Mouse (Mus musculus) heart, embryonic 15.5 days (tissue): ENCODE measurements around the gene Ubxn11. TPM values are rescaled to one million over a fixed set of nuclear protein-coding genes. Genes with fewer than 3 reads are reported as not detected.
"Not testable (repeated sequence)": the region's sequence is repeated elsewhere in the genome, so short reads cannot be mapped to it uniquely, and the experiment has no call there.

Experiments
- ATAC-seq: fragments of 200-750 bp; cut with Nextera tagmentation; replicated peaks from 2 replicates; pipeline ENCODE4 v1.8.0; 2017; ENCODE audit warnings: low read depth, moderate TSS enrichment; ENCODE audit not compliant: insufficient number of reproducible peaks, insufficient read depth, low FRiP score
- H3K27ac ChIP-seq: fragments of 300-500 bp; sonication (generic); 2 replicates; pipeline ENCODE4 v1.5.1; 2015; ENCODE audit warnings: mild to moderate bottlenecking, inconsistent platforms
- H3K27me3 ChIP-seq: fragments of 300-500 bp; sonication (generic); 2 replicates; pipeline ENCODE4 v1.6.1; 2015; ENCODE audit warnings: inconsistent platforms
- H3K36me3 ChIP-seq: fragments of 300-500 bp; sonication (generic); 2 replicates; pipeline ENCODE4 v1.6.1; 2015; ENCODE audit warnings: mild to moderate bottlenecking, inconsistent platforms
- H3K4me1 ChIP-seq: fragments of 300-500 bp; sonication (generic); replicated peaks from 2 replicates; pipeline ENCODE4 v1.6.1; 2015; ENCODE audit warnings: inconsistent platforms
- H3K4me2 ChIP-seq: fragments of 300-500 bp; sonication (generic); 2 replicates; pipeline ENCODE4 v1.6.1; 2015; ENCODE audit warnings: inconsistent platforms, mild to moderate bottlenecking, moderate library complexity
- H3K4me3 ChIP-seq: fragments of 300-500 bp; sonication (generic); 2 replicates; pipeline ENCODE4 v1.5.1; 2015; ENCODE audit warnings: mild to moderate bottlenecking, inconsistent platforms
- H3K9ac ChIP-seq: fragments of 300-500 bp; sonication (generic); 2 replicates; pipeline ENCODE4 v1.6.1; 2015; ENCODE audit warnings: mild to moderate bottlenecking, inconsistent platforms
- H3K9me3 ChIP-seq: fragments of 300-500 bp; sonication (generic); replicated peaks from 2 replicates; pipeline ENCODE4 v1.6.1; 2016; ENCODE audit warnings: inconsistent platforms
- WGBS: fragments of 180-500 bp; shearing (Covaris S2); methylation state at CpG from one replicate; pipeline ENCODE4 v1.1.7; 2015; ENCODE audit warnings: mixed read lengths; 5-methylcytosine and 5-hydroxymethylcytosine counted together
- polyA plus RNA-seq: library from polyadenylated mRNA; unstranded; fragments of >200 nt; fragmentation: Nextera tagmentation; extraction: Ambion mirVana; gene quantifications from 2 replicates; pipeline ENCODE4 v1.2.1, GENCODE M21; 2015

Gene Ubxn11
- polyA plus RNA-seq, 1 experiment from 2014 or later = 1.8 TPM

GRCm38 (mm10) chr4:134128983-134129362 lies 26.6 kb downstream of the Ubxn11 start:
- Histone ChIP-seq H3K36me3 (peaks cover 9% of the 10 kb centered on the region; the same call in 1 of the 2 replicates), H3K4me3 (peak overlapping the region; percentile 74), H3K9me3 (no peaks in the 10 kb centered on the region), H3K4me2 (peak overlapping the region; percentile 93), H3K4me1 (peaks cover 27% of the 10 kb centered on the region), H3K27ac (peak overlapping the region; percentile 90), H3K9ac (peak overlapping the region; percentile 81), H3K27me3 (no peaks in the 10 kb centered on the region)
- WGBS = 2% methylated on average over 14 of the region's 14 CpGs
- peak; percentile 45 for ATAC-seq

GRCm38 (mm10) chr4:134129482-134129881 lies 27.1 kb downstream of the Ubxn11 start:
- Histone ChIP-seq H3K36me3 (peaks cover 9% of the 10 kb centered on the region; the same call in 1 of the 2 replicates), H3K27ac (peak overlapping the region; percentile 90), H3K4me1 (peaks cover 27% of the 10 kb centered on the region), H3K9ac (peak overlapping the region; percentile 81; the same call in 1 of the 2 replicates), H3K4me2 (peak overlapping the region; percentile 93), H3K4me3 (peak overlapping the region; percentile 74), H3K27me3 (no peaks in the 10 kb centered on the region), H3K9me3 (no peaks in the 10 kb centered on the region)
- no peak for ATAC-seq
- 22% methylated on average over 6 of the region's 6 CpGs for WGBS

DNA sequence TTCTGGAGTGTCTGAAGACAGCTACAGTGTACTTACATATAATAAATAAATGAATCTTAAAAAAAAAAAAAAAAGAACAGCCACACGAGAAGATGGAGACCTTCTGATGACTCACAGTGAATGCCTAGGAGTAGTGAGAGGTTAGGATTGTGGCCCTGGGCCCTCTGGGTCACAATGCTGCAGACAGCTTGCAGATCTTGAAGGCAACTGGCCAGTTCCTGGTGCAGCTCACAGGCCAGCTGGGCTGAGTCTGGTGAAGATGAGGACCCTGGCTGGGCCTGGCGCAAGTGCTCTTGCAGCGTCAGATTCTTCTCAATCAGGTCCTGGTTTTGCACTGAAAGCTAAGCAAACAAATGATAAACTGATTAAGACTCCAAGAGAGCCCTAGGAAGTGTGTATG lies 29.7 kb downstream of the Ubxn11 start:
- WGBS = 60% methylated on average over 3 of the region's 3 CpGs
- H3K4me1 ChIP-seq = peaks cover 28% of the 10 kb centered on the region
- ATAC-seq = no peak

GRCm38 (mm10) chr4:134132519-134133095 lies 30.2 kb downstream of the Ubxn11 start:
- no peak overlapping the region for H3K27ac ChIP-seq
- H3K9ac ChIP-seq = no peak overlapping the region
- WGBS = 60% methylated on average over 8 of the region's 8 CpGs
- no peaks in the 10 kb centered on the region for H3K9me3 ChIP-seq
- no peak overlapping the region for H3K4me3 ChIP-seq
- no peaks in the 10 kb centered on the region for H3K27me3 ChIP-seq
- peaks cover 23% of the 10 kb centered on the region for H3K4me1 ChIP-seq
- no peak for ATAC-seq
- peaks cover 12% of the 10 kb centered on the region; the same call in 1 of the 2 replicates for H3K36me3 ChIP-seq
- H3K4me2 ChIP-seq = no peak overlapping the region

More for the DNA sequence above, 29.7 kb downstream of the Ubxn11 start:
- H3K9ac ChIP-seq = no peak overlapping the region
- no peak overlapping the region for H3K4me3 ChIP-seq
- no peaks in the 10 kb centered on the region for H3K9me3 ChIP-seq
- H3K27ac ChIP-seq = no peak overlapping the region
- no peak overlapping the region for H3K4me2 ChIP-seq
- H3K27me3 ChIP-seq = no peaks in the 10 kb centered on the region
- peaks cover 9% of the 10 kb centered on the region; the same call in 1 of the 2 replicates for H3K36me3 ChIP-seq

DNA sequence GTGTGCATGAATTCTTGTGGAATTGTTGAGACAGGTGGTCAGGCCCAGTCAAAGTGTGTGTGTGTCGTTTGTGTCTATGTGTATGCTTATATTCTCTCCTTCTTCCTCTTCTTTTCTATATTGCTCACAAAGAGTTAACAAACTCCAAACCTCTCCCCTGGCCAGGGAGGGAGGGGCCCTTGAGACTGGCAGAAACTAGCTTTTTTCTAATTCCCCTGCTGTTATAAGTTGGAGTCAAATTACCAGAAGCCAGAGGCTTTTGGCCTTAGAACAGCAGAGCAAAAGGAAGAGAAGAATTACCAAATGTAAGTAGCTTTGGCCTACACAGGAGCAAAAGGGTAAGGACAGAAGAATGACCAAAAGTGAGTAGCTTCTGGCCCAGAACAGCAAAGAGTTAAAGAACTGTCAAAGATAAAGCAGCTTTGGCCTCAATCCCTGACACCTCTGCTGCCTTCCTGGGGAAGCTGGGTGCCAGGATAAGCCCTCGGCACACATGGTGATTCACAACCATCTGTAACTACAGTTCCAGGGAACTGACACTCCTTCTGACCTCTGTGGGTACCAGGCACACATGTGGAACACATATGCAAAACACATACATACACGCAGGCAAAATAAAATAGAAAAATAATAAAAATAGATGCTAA lies 34.0 kb downstream of the Ubxn11 start:
- H3K9ac ChIP-seq = no peak overlapping the region
- 31% methylated on average over 3 of the region's 3 CpGs for WGBS
- ATAC-seq = no peak
- H3K4me2 ChIP-seq = no peak overlapping the region
- H3K4me1 ChIP-seq = peaks cover 7% of the 10 kb centered on the region
- H3K27me3 ChIP-seq = no peaks in the 10 kb centered on the region
- H3K36me3 ChIP-seq = peaks cover 12% of the 10 kb centered on the region; the same call in 1 of the 2 replicates
- no peaks in the 10 kb centered on the region for H3K9me3 ChIP-seq
- H3K27ac ChIP-seq = no peak overlapping the region
- no peak overlapping the region for H3K4me3 ChIP-seq

DNA sequence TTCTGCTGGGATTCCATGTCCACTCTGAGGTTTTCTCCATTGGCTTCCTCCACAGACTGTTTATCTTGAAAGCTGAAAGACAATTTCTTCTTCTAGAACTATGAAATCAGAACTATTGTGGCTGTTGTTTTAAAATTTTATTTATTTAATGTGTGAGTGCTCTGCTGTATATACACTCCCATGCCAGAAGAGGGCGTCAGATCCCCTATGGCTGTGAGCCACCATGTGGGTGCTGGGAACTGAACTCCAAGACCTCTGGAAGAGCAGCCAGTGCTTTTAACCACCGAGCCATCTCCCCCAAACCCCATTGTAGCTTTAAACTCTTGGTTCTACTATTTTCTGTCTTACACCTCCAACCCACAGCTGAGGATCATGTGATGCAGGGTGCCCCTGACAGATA lies 36.5 kb downstream of the Ubxn11 start:
- Histone ChIP-seq H3K36me3 (peaks cover 14% of the 10 kb centered on the region; the same call in 1 of the 2 replicates), H3K9me3 (no peaks in the 10 kb centered on the region), H3K4me2 (no peak overlapping the region), H3K27ac (no peak overlapping the region), H3K4me3 (no peak overlapping the region), H3K27me3 (no peaks in the 10 kb centered on the region), H3K9ac (no peak overlapping the region), H3K4me1 (peaks cover 7% of the 10 kb centered on the region)
- WGBS = 88% methylated on average over 2 of the region's 2 CpGs
- no peak for ATAC-seq

DNA sequence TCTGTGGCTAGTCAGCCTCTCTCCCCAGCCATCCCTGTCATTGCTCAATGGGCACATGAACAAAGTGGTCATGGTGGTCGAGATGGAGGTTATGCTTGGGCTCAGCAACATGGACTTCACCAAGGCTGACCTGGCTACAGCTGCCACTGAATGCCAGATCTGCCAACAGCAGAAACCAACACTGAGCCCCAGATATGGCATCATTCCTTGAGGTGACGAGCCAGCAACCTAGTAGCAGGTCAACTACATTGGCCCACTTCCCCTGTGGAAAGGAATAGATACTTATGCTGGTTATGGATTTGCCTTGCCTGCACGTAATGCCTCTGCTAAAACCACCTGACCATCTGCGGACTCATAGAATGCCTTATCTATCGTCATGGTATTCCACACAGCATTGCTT lies 41.9 kb downstream of the Ubxn11 start:
- H3K4me1 ChIP-seq, H3K27me3 ChIP-seq, ATAC-seq, H3K9me3 ChIP-seq, H3K4me2 ChIP-seq, H3K27ac ChIP-seq, H3K9ac ChIP-seq, H3K4me3 ChIP-seq: not testable (repeated sequence)
- WGBS = 95% methylated on average over 5 of the region's 5 CpGs
- peaks cover 33% of the 10 kb centered on the region for H3K36me3 ChIP-seq

DNA sequence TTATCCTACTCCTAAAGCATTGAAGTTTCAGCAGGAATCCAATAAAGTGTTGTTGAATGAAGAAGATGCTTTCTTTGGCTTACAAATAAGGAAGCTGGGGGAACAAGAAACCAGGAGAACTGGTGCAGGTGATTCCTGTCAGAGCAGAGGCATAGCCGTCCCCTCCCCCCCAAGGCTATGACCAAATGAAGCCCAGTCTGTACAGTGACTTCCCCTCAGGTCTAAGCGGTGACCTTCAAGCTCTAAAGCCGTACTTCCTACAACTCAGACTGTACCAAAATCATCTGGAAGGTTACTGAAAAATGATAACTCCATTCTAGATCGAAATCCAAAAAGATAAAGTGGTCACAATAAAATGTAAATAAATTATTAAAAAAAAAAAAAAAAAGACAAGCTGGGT lies 47.0 kb downstream of the Ubxn11 start:
- H3K4me3 ChIP-seq = no peak overlapping the region
- H3K27me3 ChIP-seq = no peaks in the 10 kb centered on the region
- peaks cover 3% of the 10 kb centered on the region; the same call in 1 of the 2 replicates for H3K4me1 ChIP-seq
- peaks cover 47% of the 10 kb centered on the region for H3K36me3 ChIP-seq
- no peaks in the 10 kb centered on the region for H3K9me3 ChIP-seq
- H3K4me2 ChIP-seq = no peak overlapping the region
- H3K27ac ChIP-seq = no peak overlapping the region
- no peak overlapping the region for H3K9ac ChIP-seq
- 94% methylated on average over 4 of the region's 4 CpGs for WGBS
- ATAC-seq = no peak

DNA sequence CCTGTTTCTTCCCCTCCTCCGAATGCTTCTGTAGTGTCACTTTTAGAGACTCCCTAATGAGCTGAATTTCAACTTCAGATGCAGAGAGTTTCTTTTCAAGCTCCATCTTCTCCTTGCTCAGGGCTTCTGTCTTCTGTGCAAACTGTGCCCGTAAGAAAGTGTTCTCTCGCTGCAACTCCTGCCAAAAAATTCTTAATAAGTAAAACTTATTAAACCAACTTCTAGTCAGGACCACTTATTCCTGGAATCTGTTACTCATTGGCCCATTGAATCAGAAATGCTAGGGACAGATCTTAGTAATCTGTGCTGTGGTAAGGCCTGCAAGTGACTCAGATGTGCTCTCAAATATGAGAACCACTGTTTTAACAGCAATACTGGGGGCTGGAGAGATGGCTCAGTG lies 49.7 kb downstream of the Ubxn11 start:
- H3K4me3 ChIP-seq = no peak overlapping the region
- H3K36me3 ChIP-seq = peaks cover 41% of the 10 kb centered on the region
- ATAC-seq = no peak
- no peak overlapping the region for H3K9ac ChIP-seq
- H3K27me3 ChIP-seq = no peaks in the 10 kb centered on the region
- WGBS = 83% methylated on average over 3 of the region's 3 CpGs
- no peak overlapping the region for H3K27ac ChIP-seq
- H3K4me1 ChIP-seq = peaks cover 12% of the 10 kb centered on the region
- no peaks in the 10 kb centered on the region for H3K9me3 ChIP-seq
- H3K4me2 ChIP-seq = no peak overlapping the region

DNA sequence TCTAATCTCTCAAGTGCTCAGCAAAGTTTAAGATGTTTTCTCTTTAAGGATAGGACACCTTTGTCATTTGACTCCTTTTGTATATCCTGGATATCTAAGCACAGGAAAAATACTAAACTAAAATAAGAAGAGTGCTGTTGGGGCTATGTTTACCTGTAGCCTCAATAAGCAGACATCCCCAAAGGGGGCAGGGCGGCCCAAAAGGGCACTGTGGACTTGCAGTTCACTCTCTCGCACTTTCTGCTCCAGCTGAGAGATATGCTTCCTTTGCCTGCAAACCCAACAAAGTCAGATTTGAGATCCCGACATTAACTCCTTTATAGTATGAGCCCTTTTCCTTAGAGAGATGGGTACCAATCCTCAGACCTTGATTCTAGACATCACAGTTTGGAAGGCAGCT lies 51.3 kb downstream of the Ubxn11 start:
- Histone ChIP-seq H3K9ac (no peak overlapping the region), H3K4me3 (no peak overlapping the region), H3K36me3 (peaks cover 30% of the 10 kb centered on the region), H3K27me3 (no peaks in the 10 kb centered on the region), H3K27ac (no peak overlapping the region), H3K9me3 (no peaks in the 10 kb centered on the region), H3K4me2 (no peak overlapping the region), H3K4me1 (peaks cover 17% of the 10 kb centered on the region)
- 88% methylated on average over 3 of the region's 3 CpGs for WGBS
- no peak for ATAC-seq

- H3K27ac ChIP-seq = peak overlapping the region; percentile 37; the same call in 1 of the 2 replicates
- H3K9me3 ChIP-seq = no peaks in the 10 kb centered on the region
- no peak overlapping the region for H3K9ac ChIP-seq
- 96% methylated on average over 3 of the region's 3 CpGs for WGBS
- no peaks in the 10 kb centered on the region for H3K27me3 ChIP-seq
- no peak overlapping the region for H3K4me3 ChIP-seq
- H3K4me2 ChIP-seq = no peak overlapping the region
- peaks cover 22% of the 10 kb centered on the region for H3K4me1 ChIP-seq
- peaks cover 26% of the 10 kb centered on the region for H3K36me3 ChIP-seq
- ATAC-seq = no peak
These were observed 52.0 kb downstream of the Ubxn11 start for GRCm38 (mm10) chr4:134154354-134154753.

DNA sequence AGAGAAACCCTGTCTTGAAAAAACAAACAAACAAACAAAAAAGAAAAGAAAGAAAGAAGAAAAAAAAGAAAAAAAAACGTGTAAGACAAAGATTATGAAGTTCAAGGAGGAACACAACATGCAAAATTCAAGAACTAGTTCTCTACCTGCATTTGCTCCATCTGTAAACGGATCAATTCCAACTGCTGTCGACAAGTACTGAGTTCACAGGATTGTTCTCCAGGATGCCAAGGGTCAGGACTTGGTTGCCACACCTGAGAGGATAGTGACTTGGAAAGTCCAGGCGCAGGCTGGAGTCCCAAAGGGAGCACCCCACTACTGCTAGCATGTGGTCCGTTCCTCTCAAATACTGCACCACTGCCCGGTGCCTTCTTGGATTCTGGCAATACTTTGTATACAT lies 53.2 kb downstream of the Ubxn11 start:
- ATAC-seq = no peak
- Histone ChIP-seq H3K9me3 (no peaks in the 10 kb centered on the region), H3K9ac (no peak overlapping the region), H3K36me3 (peaks cover 21% of the 10 kb centered on the region), H3K4me2 (no peak overlapping the region), H3K4me3 (no peak overlapping the region), H3K27ac (no peak overlapping the region), H3K4me1 (peaks cover 22% of the 10 kb centered on the region), H3K27me3 (no peaks in the 10 kb centered on the region)
- 89% methylated on average over 6 of the region's 6 CpGs for WGBS
